Mouse (Mus musculus) MEL (cell line): ENCODE data around the gene Frs3. TPM values are rescaled to one million over a fixed set of nuclear protein-coding genes. Genes with fewer than 3 reads are reported as not detected.
A peak's percentile ranks its signal among the peaks of the same experiment; 100 is the strongest.

Source experiments
- DNase-seq: peaks from one replicate; pipeline ENCODE4 v3.0.0; 2011; ENCODE audit warnings: low read depth, low spot score
- H3K27ac ChIP-seq: 2 replicates; pipeline ENCODE4 v1.5.1; 2012; ENCODE audit warnings: low read depth, mild to moderate bottlenecking, control low read depth, low read length, moderate library complexity; ENCODE audit not compliant: control insufficient read depth
- H3K27me3 ChIP-seq, 2 experiments: fragments of 150-350 bp in 1 of 2; sonication (generic) in 1 of 2; 2 replicates each; pipeline ENCODE4 v1.6.1; 2012; ENCODE audit warnings: low read length in 2 of 2, mild to moderate bottlenecking in 2 of 2, improper control_type of control experiment in 1 of 2, moderate library complexity in 1 of 2; ENCODE audit not compliant: insufficient read depth in 2 of 2, control insufficient read depth in 1 of 2
- H3K36me3 ChIP-seq, 2 experiments: 2 replicates each; pipeline ENCODE4 v1.6.1; 2012 to 2014; ENCODE audit warnings: low read length in 2 of 2, improper control_type of control experiment in 1 of 2, inconsistent platforms in 1 of 2, mild to moderate bottlenecking in 1 of 2; ENCODE audit not compliant: insufficient read depth in 2 of 2, control insufficient read depth in 1 of 2
- H3K4me1 ChIP-seq, 2 experiments: fragments of 150-350 bp in 1 of 2; sonication (generic) in 1 of 2; 2 replicates each; pipeline ENCODE4 v1.6.1; 2012; ENCODE audit warnings: low read length in 2 of 2, improper control_type of control experiment in 1 of 2, mild to moderate bottlenecking in 1 of 2; ENCODE audit not compliant: insufficient read depth in 2 of 2, control insufficient read depth in 1 of 2
- H3K4me3 ChIP-seq, 2 experiments: fragments of 150-350 bp in 1 of 2; sonication (generic) in 1 of 2; 2 replicates each; pipeline ENCODE4 v1.5.1; 2012; ENCODE audit warnings: low read depth in 2 of 2, low read length in 2 of 2, mild to moderate bottlenecking in 2 of 2, moderate library complexity in 2 of 2, control low read depth in 1 of 2, improper control_type of control experiment in 1 of 2; ENCODE audit not compliant: control insufficient read depth in 1 of 2, insufficient read depth in 1 of 2
- H3K79me2 ChIP-seq: 2 replicates; pipeline ENCODE4 v1.6.1; 2012; ENCODE audit warnings: mild to moderate bottlenecking, low read length, moderate library complexity; ENCODE audit not compliant: control insufficient read depth, poor library complexity, insufficient read depth
- H3K9ac ChIP-seq: 2 replicates; pipeline ENCODE4 v1.6.1; 2012; ENCODE audit warnings: low read depth, mild to moderate bottlenecking, control low read depth, low read length, moderate library complexity; ENCODE audit not compliant: control insufficient read depth, poor library complexity, severe bottlenecking
- H3K9me3 ChIP-seq: fragments of 150-350 bp; sonication (generic); replicated peaks from 2 replicates; pipeline ENCODE4 v1.6.1; 2012; ENCODE audit warnings: mild to moderate bottlenecking, low read length, improper control_type of control experiment, moderate library complexity; ENCODE audit not compliant: insufficient read depth
- CHD1 ChIP-seq: IDR thresholded peaks from 2 replicates; pipeline ENCODE4 v1.6.1; 2012; ENCODE audit warnings: low read depth, mild to moderate bottlenecking, inconsistent platforms, low read length, improper control_type of control experiment
- CHD2 ChIP-seq: IDR thresholded peaks from 2 replicates; pipeline ENCODE4 v1.6.1; 2011; ENCODE audit warnings: low read length, improper control_type of control experiment
- CTCF ChIP-seq, 3 experiments: IDR thresholded peaks in 2 of 3; conservative IDR thresholded peaks in 1 of 3; 2 replicates each; pipeline ENCODE4 v1.5.1; 2011 to 2012; ENCODE audit warnings: low read length in 3 of 3, low read depth in 2 of 3, mild to moderate bottlenecking in 2 of 3, improper control_type of control experiment in 1 of 3, inconsistent platforms in 1 of 3, mixed read lengths in 1 of 3, moderate library complexity in 1 of 3; ENCODE audit not compliant: control insufficient read depth in 1 of 3, insufficient read depth in 1 of 3, poor library complexity in 1 of 3, severe bottlenecking in 1 of 3
- E2F4 ChIP-seq: IDR thresholded peaks from 2 replicates; pipeline ENCODE4 v1.6.1; 2011; ENCODE audit warnings: low read depth, low read length, improper control_type of control experiment, borderline replicate concordance
- GABPA ChIP-seq: IDR thresholded peaks from 2 replicates; pipeline ENCODE4 v1.6.1; 2012; ENCODE audit warnings: low read depth, mild to moderate bottlenecking, inconsistent platforms, low read length, improper control_type of control experiment, moderate library complexity
- GATA1 ChIP-seq: IDR thresholded peaks from 2 replicates; pipeline ENCODE4 v1.6.1; 2011; ENCODE audit warnings: low read depth, low read length, improper control_type of control experiment
- MAFK ChIP-seq: IDR thresholded peaks from 2 replicates; pipeline ENCODE4 v1.6.1; 2011; ENCODE audit warnings: low read depth, mild to moderate bottlenecking, low read length, improper control_type of control experiment, borderline replicate concordance
- MAZ ChIP-seq: IDR thresholded peaks from 2 replicates; pipeline ENCODE4 v1.6.1; 2012; ENCODE audit warnings: low read depth, mild to moderate bottlenecking, inconsistent platforms, low read length, improper control_type of control experiment
- MXI1 ChIP-seq: IDR thresholded peaks from 2 replicates; pipeline ENCODE4 v1.6.1; 2011; ENCODE audit warnings: mild to moderate bottlenecking, low read depth, low read length, improper control_type of control experiment
- POLR2A ChIP-seq, 2 experiments: IDR thresholded peaks; 2 replicates each; pipeline ENCODE4 v1.6.1; 2011 to 2012; ENCODE audit warnings: low read length in 2 of 2, mild to moderate bottlenecking in 2 of 2, control low read depth in 1 of 2, improper control_type of control experiment in 1 of 2, low read depth in 1 of 2, moderate library complexity in 1 of 2; ENCODE audit not compliant: control insufficient read depth in 1 of 2, insufficient read depth in 1 of 2, poor library complexity in 1 of 2
- POLR2AphosphoS5 ChIP-seq: IDR thresholded peaks from 2 replicates; pipeline ENCODE4 v1.6.1; 2012; ENCODE audit warnings: low read depth, borderline replicate concordance, mild to moderate bottlenecking, inconsistent platforms, low read length, moderate library complexity, mixed read lengths
- RAD21 ChIP-seq: IDR thresholded peaks from 2 replicates; pipeline ENCODE4 v1.6.1; 2011; ENCODE audit warnings: mild to moderate bottlenecking, low read depth, low read length, improper control_type of control experiment
- SIN3A ChIP-seq: IDR thresholded peaks from 2 replicates; pipeline ENCODE4 v1.6.1; 2012; ENCODE audit warnings: low read length, improper control_type of control experiment, inconsistent platforms
- SMC3 ChIP-seq: IDR thresholded peaks from 2 replicates; pipeline ENCODE4 v1.6.1; 2011; ENCODE audit warnings: low read depth, low read length, improper control_type of control experiment
- TBP ChIP-seq: IDR thresholded peaks from 2 replicates; pipeline ENCODE4 v1.8.0; 2011; ENCODE audit warnings: low read depth, low read length, improper control_type of control experiment
- USF1 ChIP-seq: IDR thresholded peaks from 2 replicates; pipeline ENCODE4 v1.6.1; 2014; ENCODE audit warnings: low read depth, mild to moderate bottlenecking, inconsistent platforms, low read length, improper control_type of control experiment, moderate library complexity
- USF2 ChIP-seq, 2 experiments: IDR thresholded peaks; 2 replicates each; pipeline ENCODE4 v1.6.1; 2011 to 2012; ENCODE audit warnings: improper control_type of control experiment in 2 of 2, low read length in 2 of 2, borderline replicate concordance in 1 of 2, inconsistent platforms in 1 of 2, low read depth in 1 of 2, mild to moderate bottlenecking in 1 of 2; ENCODE audit not compliant: insufficient read depth in 1 of 2
- ZC3H11A ChIP-seq: IDR thresholded peaks from 2 replicates; pipeline ENCODE4 v1.6.1; 2012; ENCODE audit warnings: low read depth, mild to moderate bottlenecking, inconsistent platforms, low read length, improper control_type of control experiment
- ZMIZ1 ChIP-seq: IDR thresholded peaks from 2 replicates; pipeline ENCODE4 v1.6.1; 2012; ENCODE audit warnings: low read depth, mild to moderate bottlenecking, inconsistent platforms, low read length, improper control_type of control experiment, moderate library complexity
- ZNF384 ChIP-seq: IDR thresholded peaks from 2 replicates; pipeline ENCODE4 v1.6.1; 2012; ENCODE audit warnings: low read depth, mild to moderate bottlenecking, inconsistent platforms, low read length, improper control_type of control experiment
- polyA plus RNA-seq, 2 experiments: library from polyadenylated mRNA; stranded (reverse) in 1 of 2; unstranded in 1 of 2; fragments of >175 nt in 1 of 2; fragments of >200 nt in 1 of 2; gene quantifications; 2 replicates each; pipeline versions ENCODE4 v1.2.1 to v1.2.4; 2012; ENCODE audit warnings: low replicate concordance in 2 of 2, low read depth in 1 of 2; ENCODE audit not compliant: insufficient read length in 2 of 2, insufficient read depth in 1 of 2, missing spikeins in 1 of 2
- total RNA-seq: library from RNA; depleted of rRNA; stranded (reverse); fragments of 300-350 nt; gene quantifications from 2 replicates; pipeline ENCODE4 v1.2.3, GENCODE M21; 2012

Gene Frs3
- total and polyA plus RNA-seq, 3 experiments, result 2.7 to 4.4 TPM; not detected in 1

DNA sequence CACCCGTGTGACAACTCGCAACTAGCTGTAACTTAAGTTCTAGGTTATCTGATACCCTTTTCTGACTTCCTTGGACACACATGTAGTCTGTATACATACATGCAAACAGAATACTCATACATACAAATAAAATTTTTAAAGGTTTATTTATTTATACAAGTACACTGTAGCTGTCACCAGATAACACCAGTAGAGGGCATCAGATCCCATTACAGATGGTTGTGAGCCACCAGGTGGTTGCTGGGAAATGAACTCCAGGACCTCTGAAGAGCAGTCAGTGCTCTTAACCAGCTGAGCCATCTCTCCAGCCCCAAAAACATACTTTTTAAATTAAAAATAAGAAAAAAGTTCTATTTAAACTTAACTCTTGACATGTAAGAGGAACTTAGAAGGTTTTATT lies 45.8 kb upstream of the Frs3 start:
- Histone ChIP-seq H3K27ac (no peak overlapping the region), H3K9ac (no peak overlapping the region), H3K36me3 (no peaks in the 10 kb centered on the region), H3K9me3 (no peaks in the 10 kb centered on the region), H3K27me3 (no peaks in the 10 kb centered on the region), H3K4me1 (no peaks in the 10 kb centered on the region), H3K4me3 (no peak overlapping the region), H3K79me2 (no peaks in the 10 kb centered on the region)
- TF ChIP-seq USF2 (IDR thresholded peaks at IDR 0.05; ENCODE audit: borderline replicate concordance in 1 of 2, insufficient read depth in 1 of 2, low read depth in 1 of 2, low read length in 2 of 2) (no peak), CHD2 (no peak), MAFK (no peak), GATA1 (no peak), RAD21 (no peak; the same call in 1 of the 2 replicates), CTCF (IDR thresholded peaks at IDR 0.05 in 2 of 3, conservative IDR thresholded peaks at IDR 0.05 in 1 of 3; ENCODE audit: control insufficient read depth in 1 of 3, insufficient read depth in 1 of 3, low read depth in 2 of 3, low read length in 3 of 3, poor library complexity in 1 of 3, severe bottlenecking in 1 of 3) (peak; percentile 17 to 53 (median 20); a peak in 5 of 6 replicates), SMC3 (peak; percentile 34; the same call in 1 of the 2 replicates), POLR2AphosphoS5 (no peak)
- DNase-seq, result peak; percentile 60

DNA sequence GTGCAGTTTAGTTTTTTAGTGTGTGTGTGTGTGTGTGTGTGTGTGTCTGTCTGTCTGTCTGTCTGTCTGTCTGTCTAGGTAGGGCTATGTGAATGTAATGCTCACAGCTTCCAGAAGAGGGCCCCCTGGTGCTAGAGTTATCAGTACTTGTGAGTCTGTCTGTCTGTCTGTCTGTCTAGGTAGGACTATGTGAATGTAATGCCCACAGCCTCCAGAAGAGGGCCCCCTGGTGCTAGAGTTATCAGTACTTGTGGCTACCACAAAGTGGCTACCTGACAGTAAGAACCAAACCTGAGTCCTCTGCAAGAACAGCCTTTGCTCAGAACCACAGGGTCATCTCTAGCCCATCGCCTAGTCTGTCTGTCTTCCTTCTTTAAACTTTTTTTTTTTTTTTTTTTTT lies 42.1 kb upstream of the Frs3 start:
- Histone ChIP-seq H3K79me2 (no peaks in the 10 kb centered on the region), H3K4me3 (no peak overlapping the region), H3K9me3 (no peaks in the 10 kb centered on the region), H3K27ac (no peak overlapping the region), H3K4me1 (no peaks in the 10 kb centered on the region)
- TF ChIP-seq SIN3A (0 out of 2 replicates have a peak, but pooled peaks have one; percentile 18), ZC3H11A (peak; percentile 36), RAD21 (peak; percentile 59), GABPA (no peak), ZMIZ1 (no peak), CTCF (IDR thresholded peaks at IDR 0.05 in 2 of 3, conservative IDR thresholded peaks at IDR 0.05 in 1 of 3; ENCODE audit: control insufficient read depth in 1 of 3, insufficient read depth in 1 of 3, low read depth in 2 of 3, low read length in 3 of 3, poor library complexity in 1 of 3, severe bottlenecking in 1 of 3) (peak; percentile 50 to 81 (median 71)), TBP (0 out of 2 replicates have a peak, but pooled peaks have one; percentile 35), ZNF384 (peak; percentile 50; the same call in 1 of the 2 replicates), MAZ (no peak), E2F4 (no peak), POLR2A (IDR thresholded peaks at IDR 0.05; ENCODE audit: control insufficient read depth in 1 of 2, insufficient read depth in 1 of 2, low read depth in 1 of 2, low read length in 2 of 2, poor library complexity in 1 of 2) (no peak), CHD1 (no peak), USF1 (no peak), MXI1 (no peak), GATA1 (peak; percentile 56), SMC3 (peak; percentile 63)
- TF ChIP-seq, all 39 proteins: peak for 8
- Histone ChIP-seq H3K27me3 (no peaks in the 10 kb centered on the region), H3K9ac (no peak overlapping the region), H3K36me3 (no peaks in the 10 kb centered on the region)
- peak; percentile 89 for DNase-seq
